Mouse (Mus musculus) left cerebral cortex, adult 2 months (tissue): ENCODE data around the gene Pard6b. TPM values are rescaled to one million over a fixed set of nuclear protein-coding genes. Genes with fewer than 3 reads are reported as not detected.

Experiments
- DNase-seq, 2 experiments: peaks; one replicate each; pipeline ENCODE4 v3.0.0; 2021 to 2022; ENCODE audit warnings: low spot score in 2 of 2, mixed read lengths in 1 of 2; ENCODE audit errors: extremely low spot score in 1 of 2
- H3K27ac ChIP-seq: fragments of 200-600 bp; 2 replicates; pipeline ENCODE4 v1.8.1; 2022
- H3K4me3 ChIP-seq: fragments of 200-600 bp; 2 replicates; pipeline ENCODE4 v1.8.1; 2022
- CTCF ChIP-seq: fragments of 200-600 bp; IDR thresholded peaks from 2 replicates; pipeline ENCODE4 v1.8.1; 2022; ENCODE audit warnings: antibody characterized with exemption, mild to moderate bottlenecking, moderate library complexity
- intact Hi-C: fragments of 180-260 bp; cut with DNase I; formaldehyde crosslinking; loops from one replicate; pipeline ENCODE4 v1.15.1; 2025
- total RNA-seq, 2 experiments: library from RNA; stranded (reverse); gene quantifications; 2 replicates each; pipeline ENCODE4 v1.2.3; 2021

The Pard6b gene
- total RNA-seq, 2 experiments from 2014 or later: 5.5 to 6.8 TPM

- TF ChIP-seq CTCF: no peak
Observed at GRCm38 (mm10) chr2:168086318-168086717, 5.5 kb downstream of the Pard6b start.

GRCm38 (mm10) chr2:168086839-168087238 is 6.0 kb downstream of the Pard6b start:
- intact Hi-C loops: no loop called here
- no peak for TF ChIP-seq CTCF
- no peak overlapping the region for H3K4me3 ChIP-seq
- DNase-seq: no peak
- no peak overlapping the region for H3K27ac ChIP-seq

More at GRCm38 (mm10) chr2:168086318-168086717, 5.5 kb downstream of the Pard6b start:
- intact Hi-C loops: no loop called here
- no peak for DNase-seq
- H3K4me3 ChIP-seq: no peak overlapping the region
- H3K27ac ChIP-seq: no peak overlapping the region

GRCm38 (mm10) chr2:168091560-168091959 is 10.8 kb downstream of the Pard6b start:
- Histone ChIP-seq H3K27ac (no peak overlapping the region), H3K4me3 (no peak overlapping the region)
- no peak for DNase-seq
- intact Hi-C loops: loop anchor here (10.0 kb wide), 1 partner anchor 107 kb away; no protein-coding TSS in a partner anchor
- no peak for TF ChIP-seq CTCF

- no peak for DNase-seq
- no peak overlapping the region for H3K4me3 ChIP-seq
- no peak for TF ChIP-seq CTCF
- H3K27ac ChIP-seq: no peak overlapping the region
- intact Hi-C loops: loop anchor here (10.0 kb wide), 1 partner anchor 108 kb away; no protein-coding TSS in a partner anchor
Observed at GRCm38 (mm10) chr2:168093077-168093476, 12.3 kb downstream of the Pard6b start.

GRCm38 (mm10) chr2:168095077-168095476 is 14.3 kb downstream of the Pard6b start:
- TF ChIP-seq CTCF: no peak
- H3K27ac ChIP-seq: no peak overlapping the region
- no peak overlapping the region for H3K4me3 ChIP-seq
- DNase-seq: no peak
- intact Hi-C loops: loop anchor here (5.0 to 10.0 kb wide), 2 partner anchors 110 to 408 kb away; partner anchors contain the start of genes Cebpb and Tmem189

- DNase-seq: no peak
- Histone ChIP-seq H3K27ac (no peak overlapping the region), H3K4me3 (no peak overlapping the region)
- no peak for TF ChIP-seq CTCF
- intact Hi-C loops: loop anchor here (5.0 to 10.0 kb wide), 2 partner anchors 112 to 409 kb away; partner anchors contain the start of genes Cebpb and Tmem189
Observed at GRCm38 (mm10) chr2:168096487-168096886, 15.7 kb downstream of the Pard6b start.

- Histone ChIP-seq H3K27ac (no peak overlapping the region), H3K4me3 (no peak overlapping the region)
- peak; percentile 62 to 64 for DNase-seq
- TF ChIP-seq CTCF: peak; percentile 85
- intact Hi-C loops: loop anchor here (2.0 to 10.0 kb wide), 3 partner anchors 85 to 411 kb away; partner anchors contain the start of genes Cebpb and Tmem189
Observed at GRCm38 (mm10) chr2:168098040-168098439, 17.2 kb downstream of the Pard6b start.

GRCm38 (mm10) chr2:168100008-168100407 is 19.2 kb downstream of the Pard6b start:
- H3K4me3 ChIP-seq: no peak overlapping the region
- DNase-seq: no peak
- TF ChIP-seq CTCF: no peak
- no peak overlapping the region for H3K27ac ChIP-seq
- intact Hi-C loops: no loop called here

GRCm38 (mm10) chr2:168101805-168102204 is 21.0 kb downstream of the Pard6b start:
- intact Hi-C loops: no loop called here
- no peak for DNase-seq
- Histone ChIP-seq H3K4me3 (no peak overlapping the region), H3K27ac (no peak overlapping the region)
- no peak for TF ChIP-seq CTCF

- TF ChIP-seq CTCF: no peak
- H3K27ac ChIP-seq: no peak overlapping the region
- DNase-seq: no peak
- intact Hi-C loops: no loop called here
- no peak overlapping the region for H3K4me3 ChIP-seq
Observed at GRCm38 (mm10) chr2:168103341-168103740, 22.5 kb downstream of the Pard6b start.

GRCm38 (mm10) chr2:168104375-168105144 is 23.8 kb downstream of the Pard6b start:
- no peak for DNase-seq
- no peak for TF ChIP-seq CTCF
- no peak overlapping the region for H3K27ac ChIP-seq
- H3K4me3 ChIP-seq: no peak overlapping the region
- intact Hi-C loops: no loop called here

GRCm38 (mm10) chr2:168105271-168105670 is 24.5 kb downstream of the Pard6b start:
- H3K4me3 ChIP-seq: no peak overlapping the region
- TF ChIP-seq CTCF: no peak
- H3K27ac ChIP-seq: no peak overlapping the region
- DNase-seq: no peak
- intact Hi-C loops: no loop called here
